ENCODE assay signal across 9 mouse cellular contexts in the genomic region with DNA sequence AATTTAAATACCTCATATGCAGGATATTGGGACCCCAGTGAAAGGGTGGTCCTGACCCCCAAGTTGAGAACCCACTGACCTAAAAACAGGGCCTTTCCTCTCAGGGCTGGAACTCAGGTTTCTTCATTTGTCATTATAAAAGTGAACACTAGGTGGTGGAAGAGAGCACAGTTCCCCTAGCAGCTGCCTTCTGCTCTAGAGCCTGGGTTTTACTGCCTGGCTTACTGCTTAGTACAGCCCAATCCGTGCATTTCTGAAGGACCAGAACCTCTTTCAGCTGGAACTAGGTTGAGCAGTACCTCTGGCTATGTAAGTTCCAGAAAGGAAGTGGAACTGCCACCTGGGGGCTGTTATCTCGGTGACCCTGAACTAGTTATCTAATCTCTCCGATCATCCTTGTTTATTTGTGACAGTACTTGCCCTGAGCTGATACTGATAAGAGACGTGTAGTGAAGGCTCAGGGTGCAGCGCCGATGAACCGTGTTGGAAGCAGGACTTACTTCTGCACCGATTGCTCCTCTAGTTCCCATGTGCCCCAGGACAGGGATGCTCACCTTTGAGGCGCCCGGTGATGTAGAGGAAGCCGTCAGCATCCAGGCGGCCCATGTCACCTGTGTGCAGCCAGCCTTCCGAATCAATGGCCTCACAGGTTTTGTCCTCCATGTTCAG. TPM values are rescaled to one million over a fixed set of nuclear protein-coding genes. Genes with fewer than 3 reads are reported as not detected.
DNase-seq lines count a peak whose midpoint lies in the region; ATAC-seq and TF ChIP-seq lines count a peak whose summit lies in the region.
"Had no signal": no experiment of that assay in that cellular context is flagged by ENCODE, and none has a peak within 500 bp of the region (broad histone marks: within the 10 kb centered on the region; RNA-seq: fewer than 3 reads in every experiment).

No protein-coding gene starts in this region.

- TF ChIP-seq CTCF in kidney, adult 2 months (conservative IDR thresholded peaks at IDR 0.05; ENCODE audit: insufficient read depth, insufficient read length, low read depth, low read length) = peak; percentile 68
- TF ChIP-seq CTCF in G1E (IDR thresholded peaks at IDR 0.05; ENCODE audit: low read depth, low read length) = peak; percentile 38; the same call in 1 of the 2 replicates

- H3K4me3 ChIP-seq in kidney, adult 2 months (ENCODE audit: insufficient read depth, low read depth, low read length) = no peak overlapping the region
- H3K4me3 ChIP-seq in G1E (ENCODE audit: low read depth, low read length) = peak overlapping the region; percentile 35; the same call in 1 of the 2 replicates
- H3K4me3 ChIP-seq in hindbrain, embryonic 15.5 days = no peak overlapping the region
- H3K4me3 ChIP-seq in liver, embryonic 12.5 days = no peak overlapping the region
- no peak overlapping the region for H3K4me3 ChIP-seq in neural tube, embryonic 11.5 days (ENCODE audit: low read depth, low read length)
- H3K4me3 ChIP-seq: embryonic facial prominence, embryonic 15.5 days had no signal

- 60% methylated on average over 13 of the region's 13 CpGs for WGBS in kidney, adult 2 months
- WGBS in hindbrain, embryonic 15.5 days = 78% methylated on average over 13 of the region's 13 CpGs
- WGBS in liver, embryonic 12.5 days (ENCODE audit: insufficient replicate concordance) = 41% methylated on average over 13 of the region's 13 CpGs
- WGBS in neural tube, embryonic 11.5 days = 71% methylated on average over 13 of the region's 13 CpGs

- H3K27ac ChIP-seq in kidney, adult 2 months (ENCODE audit: insufficient read depth, low read depth, low read length) = no peak overlapping the region
- no peak overlapping the region for H3K27ac ChIP-seq in hindbrain, embryonic 15.5 days (replicated peaks)
- H3K27ac ChIP-seq in liver, embryonic 12.5 days = no peak overlapping the region
- H3K27ac ChIP-seq in neural tube, embryonic 11.5 days (ENCODE audit: low read depth, low read length) = no peak overlapping the region
- H3K27ac ChIP-seq: embryonic facial prominence, embryonic 15.5 days had no signal

- peak; percentile 43 for DNase-seq in kidney, adult 2 months
- DNase-seq in kidney, adult 11 months = no peak
- DNase-seq in G1E (ENCODE audit: low spot score) = peak; percentile 40
- peak; percentile 51 to 77 for DNase-seq in cerebellum, postnatal 14 days
- peak; percentile 38 for DNase-seq in neural tube, embryonic 11.5 days (ENCODE audit: low spot score)
- no peak for DNase-seq in gastrocnemius, postnatal 10 days

- no peak overlapping the region for H3K9ac ChIP-seq in hindbrain, embryonic 15.5 days
- no peak overlapping the region for H3K9ac ChIP-seq in liver, embryonic 12.5 days
- H3K9ac ChIP-seq in neural tube, embryonic 11.5 days (ENCODE audit: low read length) = no peak overlapping the region
- H3K9ac ChIP-seq: embryonic facial prominence, embryonic 15.5 days had no signal

- ATAC-seq in G1E (ENCODE audit: extremely low read depth, insufficient number of reproducible peaks, low FRiP score, poor library complexity, severe bottlenecking) = peak; percentile 78
- 0 out of 2 replicates have a peak, but pooled peaks have one; percentile 48 for ATAC-seq in hindbrain, embryonic 15.5 days (ENCODE audit: low FRiP score, low read depth)
- peak; percentile 59 for ATAC-seq in liver, embryonic 12.5 days
- ATAC-seq in neural tube, embryonic 11.5 days (ENCODE audit: insufficient read depth, low FRiP score, low TSS enrichment) = peak; percentile 35; the same call in 1 of the 2 replicates

- no peaks in the 10 kb centered on the region for H3K27me3 ChIP-seq in kidney, adult 2 months (replicated peaks; ENCODE audit: control insufficient read depth, insufficient read depth, low read length)
- H3K27me3 ChIP-seq in G1E (ENCODE audit: insufficient read depth, low read length) = peaks cover 32% of the 10 kb centered on the region
- H3K27me3 ChIP-seq in hindbrain, embryonic 15.5 days = no peaks in the 10 kb centered on the region
- no peaks in the 10 kb centered on the region; the same call in 1 of the 2 replicates for H3K27me3 ChIP-seq in liver, embryonic 12.5 days (replicated peaks)
- no peaks in the 10 kb centered on the region for H3K27me3 ChIP-seq in neural tube, embryonic 11.5 days (ENCODE audit: control insufficient read depth, insufficient read depth, low read length)
- H3K27me3 ChIP-seq: embryonic facial prominence, embryonic 15.5 days had no signal

- H3K36me3 ChIP-seq in kidney, adult 2 months (ENCODE audit: control insufficient read depth, insufficient read depth, low read length) = no peaks in the 10 kb centered on the region
- no peaks in the 10 kb centered on the region for H3K36me3 ChIP-seq in G1E (replicated peaks)
- H3K36me3 ChIP-seq in hindbrain, embryonic 15.5 days = no peaks in the 10 kb centered on the region
- no peaks in the 10 kb centered on the region for H3K36me3 ChIP-seq in liver, embryonic 12.5 days
- H3K36me3 ChIP-seq in neural tube, embryonic 11.5 days (ENCODE audit: control insufficient read depth, insufficient read depth, low read length) = no peaks in the 10 kb centered on the region
- H3K36me3 ChIP-seq: embryonic facial prominence, embryonic 15.5 days had no signal

- no peaks in the 10 kb centered on the region for H3K4me1 ChIP-seq in kidney, adult 2 months (ENCODE audit: control insufficient read depth, insufficient read depth, low read length)
- H3K4me1 ChIP-seq in G1E (ENCODE audit: insufficient read depth, low read depth, low read length) = peaks cover 29% of the 10 kb centered on the region
- H3K4me1 ChIP-seq in hindbrain, embryonic 15.5 days (replicated peaks) = no peaks in the 10 kb centered on the region
- peaks cover 8% of the 10 kb centered on the region for H3K4me1 ChIP-seq in liver, embryonic 12.5 days
- no peaks in the 10 kb centered on the region for H3K4me1 ChIP-seq in neural tube, embryonic 11.5 days (ENCODE audit: control insufficient read depth, insufficient read depth, low read length)
- H3K4me1 ChIP-seq: embryonic facial prominence, embryonic 15.5 days had no signal

- no peak overlapping the region for H3K4me2 ChIP-seq in hindbrain, embryonic 15.5 days
- no peak overlapping the region for H3K4me2 ChIP-seq in liver, embryonic 12.5 days
- no peak overlapping the region for H3K4me2 ChIP-seq in neural tube, embryonic 11.5 days (ENCODE audit: low read depth)
- H3K4me2 ChIP-seq: embryonic facial prominence, embryonic 15.5 days had no signal

- no peaks in the 10 kb centered on the region for H3K9me3 ChIP-seq in G1E (replicated peaks)
- H3K9me3 ChIP-seq in hindbrain, embryonic 15.5 days = no peaks in the 10 kb centered on the region
- no peaks in the 10 kb centered on the region for H3K9me3 ChIP-seq in liver, embryonic 12.5 days (replicated peaks)
- H3K9me3 ChIP-seq in neural tube, embryonic 11.5 days (ENCODE audit: control insufficient read depth, low read length) = no peaks in the 10 kb centered on the region
- H3K9me3 ChIP-seq: embryonic facial prominence, embryonic 15.5 days had no signal

- TF ChIP-seq POLR2A in kidney, adult 2 months (IDR thresholded peaks at IDR 0.05; ENCODE audit: low read depth, low read length) = no peak

RNA-seq across cellular contexts. Expression of a gene that starts 28.2 kb away (rescaled TPM):
- 105 and 122 TPM in 2 replicates for polyA plus RNA-seq in kidney, adult 2 months (2012; rRNA removed)
- 76.3 and 79.5 TPM in 2 replicates for total RNA-seq in G1E (2014; fragmentation: Nextera tagmentation)
- 60.8 and 71.5 TPM in 2 replicates for total RNA-seq in G1E (2017)
- 20.3 and 21.7 TPM in 2 replicates for polyA plus RNA-seq in G1E (2012)
- 159 and 160 TPM in 2 replicates for polyA plus RNA-seq in hindbrain, embryonic 15.5 days (2015; fragmentation: Nextera tagmentation; extraction: Ambion mirVana)
- polyA plus RNA-seq in liver, embryonic 12.5 days (2016; fragmentation: Nextera tagmentation; extraction: Ambion mirVana) = 142 and 150 TPM in 2 replicates
- polyA plus RNA-seq in neural tube, embryonic 11.5 days (2014; fragmentation: Nextera tagmentation; extraction: Ambion mirVana) = 114 and 118 TPM in 2 replicates
- 100 to 1,000 TPM; 320 to 400 TPM for total RNA-seq in gastrocnemius, postnatal 10 days (2021)

RNA-seq across cellular contexts. Expression of a gene that starts 47.4 kb away (rescaled TPM):
- 1.1 and 1.6 TPM in 2 replicates for polyA plus RNA-seq in kidney, adult 2 months (2012; rRNA removed)
- total RNA-seq in G1E (2014; fragmentation: Nextera tagmentation) = 0.34 TPM in 1 of 2 replicates, not detected in the other
- 0.12 and 0.38 TPM in 2 replicates for total RNA-seq in G1E (2017)
- 0.02 and 0.03 TPM in 2 replicates for polyA plus RNA-seq in G1E (2012)
- 35.3 and 35.7 TPM in 2 replicates for polyA plus RNA-seq in hindbrain, embryonic 15.5 days (2015; fragmentation: Nextera tagmentation; extraction: Ambion mirVana)
- polyA plus RNA-seq in liver, embryonic 12.5 days (2016; fragmentation: Nextera tagmentation; extraction: Ambion mirVana) = 0.24 and 0.30 TPM in 2 replicates
- 7.2 and 7.7 TPM in 2 replicates for polyA plus RNA-seq in neural tube, embryonic 11.5 days (2014; fragmentation: Nextera tagmentation; extraction: Ambion mirVana)
- total RNA-seq in gastrocnemius, postnatal 10 days (2021) = under 1 TPM; 0.93 to 0.96 TPM

RNA-seq across cellular contexts. Expression of a gene that starts 54.3 kb away (rescaled TPM):
- 7.9 and 10.0 TPM in 2 replicates for polyA plus RNA-seq in kidney, adult 2 months (2012; rRNA removed)
- total RNA-seq in G1E (2014; fragmentation: Nextera tagmentation) (not detected in 2 replicates), G1E (2017) (0.17 TPM in 1 of 2 replicates, not detected in the other)
- 0.04 and 0.08 TPM in 2 replicates for polyA plus RNA-seq in G1E (2012)
- polyA plus RNA-seq in hindbrain, embryonic 15.5 days (2015; fragmentation: Nextera tagmentation; extraction: Ambion mirVana) = 61.6 and 62.3 TPM in 2 replicates
- polyA plus RNA-seq in liver, embryonic 12.5 days (2016; fragmentation: Nextera tagmentation; extraction: Ambion mirVana) = 2.6 and 2.7 TPM in 2 replicates
- 17.3 and 18.7 TPM in 2 replicates for polyA plus RNA-seq in neural tube, embryonic 11.5 days (2014; fragmentation: Nextera tagmentation; extraction: Ambion mirVana)
- 10 to 100 TPM; 23.6 to 23.9 TPM for total RNA-seq in gastrocnemius, postnatal 10 days (2021)

Comparison
In these comparisons a context has a peak if more than half of its experiments do, and no peak if none do; other contexts are left out.
1. DNase-seq: peak in kidney, adult 2 months (single experiment), G1E (single experiment), cerebellum, postnatal 14 days (2 of 2) and neural tube, embryonic 11.5 days (single experiment); none in kidney, adult 11 months (single experiment) and gastrocnemius, postnatal 10 days (single experiment).
2. Peak in every context shown above with its lines, with median percentiles within 50 percentile points of each other: ATAC-seq.